Mouse (Mus musculus) ES-E14 (cell line): Measurements from ENCODE around the gene Rasl11a.

ENCODE experiments used
- CHD2 ChIP-seq: IDR thresholded peaks from 2 replicates; pipeline ENCODE4 v1.6.1; 2014; ENCODE audit warnings: mild to moderate bottlenecking, low read depth, low read length, inconsistent platforms
- ZC3H11A ChIP-seq: IDR thresholded peaks from 2 replicates; pipeline ENCODE4 v1.6.1; 2012; ENCODE audit warnings: low read depth, mild to moderate bottlenecking, inconsistent platforms, low read length, borderline replicate concordance

DNA sequence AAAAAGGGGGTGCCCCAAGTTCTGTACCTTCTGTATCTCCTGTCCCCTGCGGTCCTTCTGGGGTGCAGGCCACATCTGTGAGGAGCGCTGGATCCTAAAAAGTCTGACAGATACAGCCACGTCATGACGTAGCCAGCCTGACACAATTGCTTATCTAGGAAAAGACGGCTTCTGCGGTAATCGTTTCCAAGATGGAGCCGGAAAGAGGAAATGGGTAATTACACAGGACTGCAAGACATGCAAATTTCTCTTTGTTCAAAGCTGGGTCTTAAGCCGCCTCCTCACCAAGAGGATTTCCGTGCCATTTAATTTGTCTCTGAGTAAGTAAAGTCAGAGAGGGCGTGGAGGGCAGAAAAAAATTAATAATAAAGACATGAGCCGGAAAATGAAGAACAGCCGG is 52.1 kb downstream of the Rasl11a start:
- TF ChIP-seq ZC3H11A (no peak), CHD2 (no peak)
